Mouse (Mus musculus) erythroblast, embryonic 14.5 days (primary cell): ENCODE measurements around the gene Espl1. TPM values are rescaled to one million over a fixed set of nuclear protein-coding genes. Genes with fewer than 3 reads are reported as not detected.

ENCODE experiments used
- H3K27me3 ChIP-seq: 2 replicates; pipeline ENCODE4 v1.6.1; 2012; ENCODE audit warnings: inconsistent platforms; ENCODE audit not compliant: control insufficient read depth
- H3K36me3 ChIP-seq: 2 replicates; pipeline ENCODE4 v1.6.1; 2012; ENCODE audit warnings: mild to moderate bottlenecking, inconsistent platforms; ENCODE audit not compliant: control insufficient read depth
- H3K4me1 ChIP-seq: 2 replicates; pipeline ENCODE4 v1.6.1; 2012; ENCODE audit warnings: inconsistent platforms; ENCODE audit not compliant: control insufficient read depth
- H3K4me3 ChIP-seq: replicated peaks from 2 replicates; pipeline ENCODE3; 2012; ENCODE audit warnings: moderate library complexity, mild to moderate bottlenecking, inconsistent platforms
- H3K9me3 ChIP-seq: 2 replicates; pipeline ENCODE4 v1.6.1; 2012; ENCODE audit warnings: low read length, inconsistent platforms, mixed read lengths; ENCODE audit not compliant: control insufficient read depth
- GATA1 ChIP-seq: IDR thresholded peaks from 2 replicates; pipeline ENCODE4 v1.6.1; 2012; ENCODE audit warnings: low read length, inconsistent platforms, mixed read lengths
- TAL1 ChIP-seq: IDR thresholded peaks from 3 replicates; pipeline ENCODE4 v1.6.1; 2012; ENCODE audit warnings: low read length, inconsistent platforms, mixed read lengths
- polyA plus RNA-seq: library from polyadenylated mRNA; stranded (reverse); fragments of >175 nt; gene quantifications from 2 replicates; pipeline ENCODE4 v1.2.3, GENCODE M21; 2012

Espl1 gene
- polyA plus RNA-seq: 12.0 and 15.2 TPM in 2 replicates

DNA sequence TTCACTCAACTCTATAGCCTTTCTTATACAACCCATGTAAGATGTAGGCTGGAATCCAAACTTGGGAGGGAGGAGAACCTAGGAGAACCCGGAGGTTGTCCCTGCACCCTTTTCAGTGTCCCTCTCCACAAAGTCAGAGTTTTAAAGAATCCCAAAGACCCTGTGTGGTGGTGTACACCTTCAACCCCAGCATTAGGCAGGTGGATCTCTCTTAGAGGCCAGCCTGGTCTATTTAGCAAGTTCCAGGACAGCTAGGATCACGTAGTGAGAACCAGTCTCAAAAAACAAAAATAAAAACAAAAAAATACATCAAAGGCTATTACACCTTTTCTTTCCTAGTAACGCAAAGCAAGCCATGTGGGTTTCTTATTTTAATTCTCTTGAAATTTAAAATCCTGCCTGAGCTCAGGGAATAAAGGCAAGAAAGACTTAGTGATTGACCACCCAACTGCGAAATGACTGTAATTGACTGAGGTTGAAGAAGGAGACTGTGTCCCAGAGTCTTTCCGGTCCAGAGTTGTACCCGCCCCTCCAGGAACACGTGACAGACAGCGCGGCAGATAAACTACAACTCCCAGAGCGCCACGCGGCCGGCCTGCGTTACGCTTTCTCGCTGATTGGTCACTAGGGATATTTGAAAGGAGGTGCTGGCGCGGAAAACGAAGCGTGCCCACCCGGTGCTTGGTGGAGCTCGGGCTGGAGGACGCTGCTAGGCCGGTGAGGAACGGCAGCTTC lies at the start of gene Espl1:
Gene Espl1, plus strand, starts transcription at position 634 of the 735 bp plus-strand sequence.
- peaks cover 44% of the 10 kb centered on the region for H3K4me1 ChIP-seq
- no peaks in the 10 kb centered on the region for H3K27me3 ChIP-seq
- no peaks in the 10 kb centered on the region for H3K9me3 ChIP-seq
- TF ChIP-seq TAL1: no peak
- TF ChIP-seq GATA1: no peak
- H3K4me3 ChIP-seq: peak within 1 kb of the TSS; percentile 89
- peaks cover 32% of the 10 kb centered on the region for H3K36me3 ChIP-seq

DNA sequence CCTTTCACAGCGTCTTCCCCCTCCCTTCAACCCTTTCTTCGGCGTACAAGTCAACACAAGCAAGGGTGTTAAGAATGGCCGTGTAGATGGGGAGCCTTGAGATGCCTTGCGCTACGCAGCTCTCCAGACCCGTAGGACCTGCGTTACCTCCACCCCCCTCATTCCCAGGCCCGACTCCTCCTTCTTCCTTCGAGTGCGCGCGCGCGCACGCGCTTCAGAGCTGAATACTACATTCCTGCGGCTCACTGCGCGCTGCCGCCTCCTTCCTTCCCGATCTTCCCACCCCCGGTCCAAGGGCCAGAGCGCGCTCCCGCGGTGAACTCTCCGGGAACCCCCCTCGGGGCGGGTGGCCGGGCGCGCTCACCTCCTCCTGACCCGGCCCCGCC lies 49.2 kb upstream of the Espl1 start:
- Histone ChIP-seq H3K9me3 (no peaks in the 10 kb centered on the region; the same call in 1 of the 2 replicates), H3K36me3 (no peaks in the 10 kb centered on the region), H3K27me3 (peaks cover 99% of the 10 kb centered on the region), H3K4me1 (peaks cover 21% of the 10 kb centered on the region), H3K4me3 (peak overlapping the region; percentile 55)
- TF ChIP-seq GATA1 (no peak), TAL1 (no peak)

DNA sequence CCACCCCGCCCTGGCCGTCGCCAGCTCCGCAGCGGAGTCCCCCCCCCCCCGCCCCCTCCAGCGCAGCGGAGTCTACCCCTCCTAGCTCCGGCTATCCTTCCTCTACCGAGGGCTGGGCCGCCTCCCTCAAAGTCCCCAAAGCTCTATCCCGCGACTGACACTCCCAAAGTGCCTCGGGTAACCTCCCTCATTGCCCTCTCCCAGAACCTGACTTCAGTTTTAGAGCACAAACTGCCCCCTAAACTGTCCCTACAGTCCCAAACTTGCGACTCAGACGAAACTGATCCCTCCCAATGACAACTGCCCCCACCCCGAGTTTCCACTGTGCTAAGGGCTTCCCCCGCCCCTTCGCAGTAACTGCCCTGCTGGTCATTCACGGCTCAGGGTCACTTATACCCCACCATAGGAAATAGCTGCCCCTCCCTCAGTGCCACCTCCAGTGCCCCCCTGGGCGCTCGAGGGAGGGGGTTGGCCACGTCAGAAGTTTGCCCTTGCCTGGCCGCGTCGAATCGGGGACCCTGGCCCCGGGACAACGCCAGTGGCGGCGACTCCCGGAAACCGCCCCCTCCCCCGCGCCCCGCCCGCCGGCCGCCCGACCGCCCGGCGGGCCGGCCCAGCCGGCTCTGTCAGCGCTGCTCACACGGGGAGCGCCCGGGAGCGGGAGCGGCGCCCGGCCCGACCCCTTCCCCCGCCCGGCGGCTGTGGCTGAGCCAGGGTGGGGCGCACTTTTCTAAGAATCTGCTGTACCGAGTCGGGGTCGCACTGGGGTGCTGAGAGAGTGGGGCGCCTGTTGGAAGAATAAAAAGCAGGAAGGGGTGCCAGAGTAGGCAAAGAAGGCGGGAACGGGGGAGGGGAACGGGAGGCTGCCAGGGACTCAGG lies 48.6 kb upstream of the Espl1 start:
- peaks cover 21% of the 10 kb centered on the region for H3K4me1 ChIP-seq
- H3K27me3 ChIP-seq: peaks cover 100% of the 10 kb centered on the region
- TF ChIP-seq GATA1 (no peak), TAL1 (no peak)
- H3K9me3 ChIP-seq: no peaks in the 10 kb centered on the region; the same call in 1 of the 2 replicates
- peak overlapping the region; percentile 50 for H3K4me3 ChIP-seq
- no peaks in the 10 kb centered on the region for H3K36me3 ChIP-seq

DNA sequence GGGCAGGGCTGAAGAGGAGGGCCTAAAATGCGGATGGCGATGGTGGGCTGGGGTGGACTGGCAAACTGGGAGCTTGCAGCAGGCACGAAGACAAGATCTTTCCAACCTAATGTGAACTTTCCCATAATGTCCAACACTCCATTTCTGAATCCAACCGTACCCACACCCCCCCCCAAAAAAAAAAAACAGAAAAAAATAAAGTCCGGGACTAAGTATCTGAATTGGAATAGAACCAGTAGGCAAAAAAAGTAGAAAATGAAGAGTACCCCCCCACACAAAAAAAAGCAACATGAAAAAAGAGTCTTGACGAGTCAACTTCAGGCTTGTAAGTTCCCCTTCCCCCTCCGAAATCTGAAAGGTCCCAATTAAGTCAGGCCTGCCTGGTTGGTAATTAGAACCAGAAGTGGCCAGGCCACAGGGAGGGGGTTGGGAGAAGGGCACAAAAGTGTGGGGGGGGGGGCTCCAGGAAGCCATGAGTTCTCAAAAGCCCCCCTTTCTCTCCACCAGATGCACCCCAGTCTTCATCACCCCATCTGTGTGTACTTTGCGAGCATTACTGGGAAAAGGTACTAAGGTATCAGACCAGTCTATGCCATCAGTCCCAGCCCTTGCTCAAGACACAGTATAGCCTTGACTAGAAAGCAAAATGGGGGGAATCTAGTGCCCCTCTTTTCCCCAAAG lies 47.8 kb upstream of the Espl1 start:
- Histone ChIP-seq H3K4me1 (peaks cover 21% of the 10 kb centered on the region), H3K4me3 (peak overlapping the region; percentile 20), H3K9me3 (no peaks in the 10 kb centered on the region; the same call in 1 of the 2 replicates), H3K27me3 (peaks cover 98% of the 10 kb centered on the region), H3K36me3 (no peaks in the 10 kb centered on the region)
- TF ChIP-seq TAL1 (no peak), GATA1 (no peak)

DNA sequence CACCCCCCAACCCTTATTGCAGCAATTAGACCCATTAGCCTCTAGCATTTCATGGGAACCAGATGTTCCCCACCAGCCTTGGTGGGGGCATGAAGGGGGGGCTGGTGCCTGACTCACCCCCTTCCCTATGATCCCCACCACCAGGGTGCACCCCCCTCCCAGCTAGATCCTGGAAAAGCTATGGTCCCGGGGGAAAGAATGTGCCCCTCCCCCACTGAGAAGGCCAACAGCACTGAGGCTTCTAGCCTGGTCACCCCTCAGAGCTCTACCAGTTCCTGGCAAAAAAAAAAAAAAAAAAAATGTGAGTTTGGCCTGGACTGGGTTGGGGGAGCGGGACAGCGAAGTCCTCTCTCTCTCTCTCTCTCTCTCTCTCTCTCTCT lies 47.3 kb upstream of the Espl1 start:
- H3K4me3 ChIP-seq: no peak overlapping the region
- TF ChIP-seq GATA1 (no peak), TAL1 (no peak)
- H3K4me1 ChIP-seq: peaks cover 19% of the 10 kb centered on the region
- H3K9me3 ChIP-seq: no peaks in the 10 kb centered on the region; the same call in 1 of the 2 replicates
- peaks cover 98% of the 10 kb centered on the region for H3K27me3 ChIP-seq
- no peaks in the 10 kb centered on the region for H3K36me3 ChIP-seq

DNA sequence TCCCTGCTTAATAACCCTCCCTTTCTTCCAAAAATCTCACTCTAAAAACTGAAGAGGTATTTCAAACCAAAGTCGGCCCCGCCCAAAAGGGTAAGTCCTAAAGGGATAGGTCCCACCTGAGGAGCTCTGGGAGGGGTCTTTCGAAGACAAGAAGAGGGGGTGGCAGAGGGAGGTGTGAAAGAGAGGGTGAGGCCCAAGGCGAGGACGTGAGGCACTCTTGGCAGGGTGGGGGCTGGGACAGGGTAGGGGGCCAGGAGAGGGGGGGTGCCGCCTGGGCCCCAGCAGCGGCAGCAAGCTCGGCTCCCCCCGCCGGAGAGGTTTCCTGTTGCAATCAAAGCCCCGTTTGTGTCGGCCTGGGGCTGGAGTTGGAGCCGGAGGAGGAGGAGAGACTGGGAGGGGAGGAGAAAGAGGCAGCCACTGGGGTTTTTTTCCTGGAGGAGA lies 46.8 kb upstream of the Espl1 start:
- H3K36me3 ChIP-seq: no peaks in the 10 kb centered on the region
- H3K4me3 ChIP-seq: no peak overlapping the region
- no peaks in the 10 kb centered on the region; the same call in 1 of the 2 replicates for H3K9me3 ChIP-seq
- peaks cover 19% of the 10 kb centered on the region for H3K4me1 ChIP-seq
- TF ChIP-seq TAL1: no peak
- no peak for TF ChIP-seq GATA1
- peaks cover 98% of the 10 kb centered on the region for H3K27me3 ChIP-seq

DNA sequence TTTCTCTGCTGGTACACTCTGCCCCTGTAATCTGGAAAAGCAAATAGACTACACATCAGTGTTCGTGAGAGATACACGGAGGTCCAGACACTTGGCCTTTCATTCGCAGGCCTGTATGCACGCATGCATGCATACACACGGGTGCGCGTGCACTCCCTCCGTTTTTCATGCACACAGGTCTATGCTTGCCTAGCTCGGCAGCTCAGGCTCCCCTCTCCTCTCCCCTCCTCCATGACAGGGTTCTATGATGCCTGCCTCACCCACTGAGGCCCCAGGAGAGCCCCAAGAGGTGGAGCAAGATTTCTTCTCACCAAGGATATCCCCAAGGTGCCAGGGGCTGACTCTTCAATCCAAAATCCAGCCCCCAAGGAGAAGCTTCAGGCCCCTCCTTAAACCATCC lies 46.1 kb upstream of the Espl1 start:
- H3K9me3 ChIP-seq: no peaks in the 10 kb centered on the region; the same call in 1 of the 2 replicates
- H3K27me3 ChIP-seq: peaks cover 96% of the 10 kb centered on the region
- peaks cover 19% of the 10 kb centered on the region for H3K4me1 ChIP-seq
- H3K4me3 ChIP-seq: no peak overlapping the region
- H3K36me3 ChIP-seq: no peaks in the 10 kb centered on the region
- TF ChIP-seq GATA1 (no peak), TAL1 (no peak)

DNA sequence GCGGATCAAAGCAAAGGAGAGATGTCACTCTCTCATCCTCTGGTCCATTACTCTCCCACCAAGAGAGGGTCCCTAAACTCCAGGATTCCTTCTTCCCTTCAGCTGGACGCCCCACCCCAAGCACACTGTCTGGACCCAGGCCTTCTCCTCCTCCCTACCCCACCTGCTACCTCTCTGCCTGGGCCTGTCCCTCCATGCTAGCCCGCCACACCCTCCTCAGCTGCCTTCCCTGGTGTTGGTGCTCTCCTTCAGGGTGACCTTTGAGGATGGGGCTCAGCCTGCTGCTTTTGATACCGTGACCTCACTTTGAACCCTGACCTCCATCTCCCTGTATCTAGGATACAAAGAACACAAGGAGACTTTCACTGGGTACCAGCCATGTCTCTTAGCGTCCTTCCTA lies 45.5 kb upstream of the Espl1 start:
- H3K36me3 ChIP-seq: no peaks in the 10 kb centered on the region
- no peaks in the 10 kb centered on the region; the same call in 1 of the 2 replicates for H3K9me3 ChIP-seq
- H3K27me3 ChIP-seq: peaks cover 96% of the 10 kb centered on the region
- H3K4me3 ChIP-seq: no peak overlapping the region
- H3K4me1 ChIP-seq: peaks cover 19% of the 10 kb centered on the region
- TF ChIP-seq TAL1: no peak
